Mouse (Mus musculus) ES-E14 (cell line): Measurements from ENCODE around the gene Lmod1.

ENCODE experiments used
- CHD2 ChIP-seq: IDR thresholded peaks from 2 replicates; pipeline ENCODE4 v1.6.1; 2014; ENCODE audit warnings: mild to moderate bottlenecking, low read depth, low read length, inconsistent platforms
- HCFC1 ChIP-seq: IDR thresholded peaks from 2 replicates; pipeline ENCODE4 v1.6.1; 2012; ENCODE audit warnings: low read length, inconsistent platforms, borderline replicate concordance; ENCODE audit not compliant: insufficient read depth
- MAFK ChIP-seq: IDR thresholded peaks from 2 replicates; pipeline ENCODE4 v1.6.1; 2014; ENCODE audit warnings: mild to moderate bottlenecking, low read depth, low read length, inconsistent platforms; ENCODE audit not compliant: insufficient read depth
- ZC3H11A ChIP-seq: IDR thresholded peaks from 2 replicates; pipeline ENCODE4 v1.6.1; 2012; ENCODE audit warnings: low read depth, mild to moderate bottlenecking, inconsistent platforms, low read length, borderline replicate concordance
- ZNF384 ChIP-seq: IDR thresholded peaks from 2 replicates; pipeline ENCODE4 v1.6.1; 2012; ENCODE audit warnings: low read depth, low read length, inconsistent platforms

- no peak for TF ChIP-seq HCFC1
- no peak for TF ChIP-seq CHD2
- TF ChIP-seq ZNF384 = no peak
- TF ChIP-seq MAFK = no peak
- TF ChIP-seq ZC3H11A = no peak
Observed at GRCm38 (mm10) chr1:135311356-135311755, 13.3 kb upstream of the Lmod1 start.
